ENCODE assay signal across 17 mouse cellular contexts in the genomic region with DNA sequence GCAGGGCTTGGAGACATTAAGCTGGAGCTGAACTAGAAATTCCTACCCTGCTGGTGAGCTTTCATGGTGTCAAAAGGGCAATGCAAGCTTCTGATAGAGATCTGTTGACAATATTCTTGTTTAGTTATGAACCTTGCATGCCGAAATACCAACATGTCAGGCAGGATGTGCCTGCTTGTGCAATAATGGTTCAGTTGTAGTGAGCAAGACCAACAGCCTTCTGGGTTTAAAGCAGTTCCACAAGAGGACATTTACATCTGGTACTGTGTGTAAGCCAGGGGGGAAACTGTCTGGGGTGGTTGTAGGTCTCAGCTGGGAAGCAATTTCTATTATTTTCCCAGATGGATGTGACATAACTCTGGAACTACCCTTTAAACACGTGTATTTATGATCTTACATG.
"Had no signal": no experiment of that assay in that cellular context is flagged by ENCODE, and none has a peak within 500 bp of the region (broad histone marks: within the 10 kb centered on the region; RNA-seq: fewer than 3 reads in every experiment).

No protein-coding gene starts in this region.

- DNase-seq: left cerebral cortex, postnatal 4 days; liver; liver, embryonic 13.5 days; liver, postnatal 0 days; lung, adult 18-20 months; lung, adult 2 months; lung, embryonic 14.5 days; lung, postnatal 10 days; lung, postnatal 14 days; lung, postnatal 36 days; lung, postnatal 4 days; midbrain, embryonic 14.5 days had no signal

- ATAC-seq: liver, embryonic 12.5 days; liver, postnatal 0 days; lung, postnatal 0 days; midbrain, embryonic 13.5 days; midbrain, embryonic 15.5 days; midbrain, embryonic 16.5 days had no signal
